Mouse (Mus musculus) bone marrow, adult 2 months (tissue): ENCODE measurements around the gene Flt4.

Source experiments
- CTCF ChIP-seq: fragments of 200-500 bp; IDR thresholded peaks from 2 replicates; pipeline ENCODE4 v1.5.1; 2011; ENCODE audit warnings: low read length, control low read depth; ENCODE audit not compliant: control insufficient read depth, insufficient read depth
- POLR2A ChIP-seq: fragments of 200-500 bp; IDR thresholded peaks from 2 replicates; pipeline ENCODE4 v1.6.1; 2011; ENCODE audit warnings: low read depth, mild to moderate bottlenecking, control low read depth, low read length, borderline replicate concordance; ENCODE audit not compliant: control insufficient read depth

- no peak for TF ChIP-seq CTCF
- TF ChIP-seq POLR2A: no peak
Measured at GRCm38 (mm10) chr11:49632256-49632655, 23.2 kb downstream of the Flt4 start.
